Mouse (Mus musculus): Measurements from ENCODE around the gene Relt.

GRCm38 (mm10) chr7:100876293-100876692 lies 13.0 kb upstream of the Relt start:
- TF ChIP-seq CTCF (IDR thresholded peaks at IDR 0.05; ENCODE audit: borderline replicate concordance, control insufficient read depth, extremely low read depth, insufficient read depth, low read length, poor library complexity) (no peak), POLR2A (IDR thresholded peaks at IDR 0.05; ENCODE audit: control insufficient read depth, extremely low read depth, insufficient read depth, low read length, poor library complexity) (no peak)

Data from thymus, adult 2 months (tissue).